Mouse (Mus musculus) regulatory T cell (primary cell): ENCODE data around the gene Fkrp.

Source experiments
- in situ Hi-C: fragments of 300-600 bp; cut with MboI, MseI; formaldehyde crosslinking; loops from one replicate; pipeline ENCODE4 v1.15.1; 2025; ENCODE audit warnings: high pct_unique_total_duplicates

Gene Fkrp

GRCm38 (mm10) chr7:16837916-16838803 lies 21.6 kb upstream of the Fkrp start:
- in situ Hi-C loops, result no loop called here

GRCm38 (mm10) chr7:16830449-16830848 lies 13.9 kb upstream of the Fkrp start:
- in situ Hi-C loops, result no loop called here

- in situ Hi-C loops, result no loop called here
Observed at GRCm38 (mm10) chr7:16827274-16827673, 10.7 kb upstream of the Fkrp start.

GRCm38 (mm10) chr7:16826571-16826970 lies 10.0 kb upstream of the Fkrp start:
- in situ Hi-C loops, result no loop called here

GRCm38 (mm10) chr7:16825785-16826184 lies 9.3 kb upstream of the Fkrp start:
- in situ Hi-C loops, result no loop called here

- in situ Hi-C loops, result no loop called here
Observed at GRCm38 (mm10) chr7:16823734-16824133, 7.2 kb upstream of the Fkrp start.

GRCm38 (mm10) chr7:16821669-16822101 lies 5.2 kb upstream of the Fkrp start:
- in situ Hi-C loops, result no loop called here

GRCm38 (mm10) chr7:16821091-16821490 lies 4.6 kb upstream of the Fkrp start:
- in situ Hi-C loops, result no loop called here

- in situ Hi-C loops, result no loop called here
Observed at GRCm38 (mm10) chr7:16820271-16820763, 3.8 kb upstream of the Fkrp start.

- in situ Hi-C loops, result loop anchor here (5.0 kb wide), 1 partner anchor 103 kb away; the partner anchor contains the start of gene Calm3
Observed at GRCm38 (mm10) chr7:16819794-16820193, 3.3 kb upstream of the Fkrp start.

- in situ Hi-C loops, result loop anchor here (5.0 kb wide), 1 partner anchor 105 kb away; the partner anchor contains the start of gene Calm3
Observed at GRCm38 (mm10) chr7:16817693-16818092, 1.2 kb upstream of the Fkrp start.

- in situ Hi-C loops, result loop anchor here (5.0 kb wide), 1 partner anchor 106 kb away; the partner anchor contains the start of gene Calm3
Observed at GRCm38 (mm10) chr7:16816078-16816474, 456 bp downstream of the Fkrp start.

- in situ Hi-C loops, result loop anchor here (5.0 kb wide), 1 partner anchor 107 kb away; the partner anchor contains the start of gene Calm3
Observed at GRCm38 (mm10) chr7:16815351-16815941, 1.1 kb downstream of the Fkrp start, which contains the start of gene Strn4. TSS of gene Strn4 (plus strand) at chr7:16815889.

GRCm38 (mm10) chr7:16812505-16812904 lies 4.0 kb downstream of the Fkrp start:
- in situ Hi-C loops, result no loop called here

- in situ Hi-C loops, result no loop called here
Observed at GRCm38 (mm10) chr7:16811649-16812070, 4.9 kb downstream of the Fkrp start.

- in situ Hi-C loops, result no loop called here
Observed at GRCm38 (mm10) chr7:16810920-16811648, 5.4 kb downstream of the Fkrp start.

- in situ Hi-C loops, result no loop called here
Observed at GRCm38 (mm10) chr7:16810399-16810919, 6.1 kb downstream of the Fkrp start.

GRCm38 (mm10) chr7:16809739-16810138 lies 6.8 kb downstream of the Fkrp start:
- in situ Hi-C loops, result loop anchor here (5.0 kb wide), 1 partner anchor 62 kb away; no protein-coding TSS in a partner anchor

GRCm38 (mm10) chr7:16808647-16809046 lies 7.9 kb downstream of the Fkrp start:
- in situ Hi-C loops, result loop anchor here (5.0 kb wide), 1 partner anchor 61 kb away; no protein-coding TSS in a partner anchor

- in situ Hi-C loops, result loop anchor here (5.0 kb wide), 1 partner anchor 61 kb away; no protein-coding TSS in a partner anchor
Observed at GRCm38 (mm10) chr7:16807936-16808335, 8.6 kb downstream of the Fkrp start.

- in situ Hi-C loops, result loop anchor here (5.0 kb wide), 1 partner anchor 57 kb away; no protein-coding TSS in a partner anchor
Observed at GRCm38 (mm10) chr7:16804409-16805028, 12.0 kb downstream of the Fkrp start.
